Mouse (Mus musculus): ENCODE measurements around the gene Fnbp1.

The Fnbp1 gene

GRCm38 (mm10) chr2:31005453-31005852, 136.4 kb downstream of the Fnbp1 start:
- in situ Hi-C loops (cut with MboI; ENCODE audit: unreplicated experiment in 2 of 2) = no loop called here

- in situ Hi-C loops (cut with MboI; ENCODE audit: unreplicated experiment in 2 of 2) = no loop called here
Observed at GRCm38 (mm10) chr2:31002857-31003256, 139.0 kb downstream of the Fnbp1 start.

DNA sequence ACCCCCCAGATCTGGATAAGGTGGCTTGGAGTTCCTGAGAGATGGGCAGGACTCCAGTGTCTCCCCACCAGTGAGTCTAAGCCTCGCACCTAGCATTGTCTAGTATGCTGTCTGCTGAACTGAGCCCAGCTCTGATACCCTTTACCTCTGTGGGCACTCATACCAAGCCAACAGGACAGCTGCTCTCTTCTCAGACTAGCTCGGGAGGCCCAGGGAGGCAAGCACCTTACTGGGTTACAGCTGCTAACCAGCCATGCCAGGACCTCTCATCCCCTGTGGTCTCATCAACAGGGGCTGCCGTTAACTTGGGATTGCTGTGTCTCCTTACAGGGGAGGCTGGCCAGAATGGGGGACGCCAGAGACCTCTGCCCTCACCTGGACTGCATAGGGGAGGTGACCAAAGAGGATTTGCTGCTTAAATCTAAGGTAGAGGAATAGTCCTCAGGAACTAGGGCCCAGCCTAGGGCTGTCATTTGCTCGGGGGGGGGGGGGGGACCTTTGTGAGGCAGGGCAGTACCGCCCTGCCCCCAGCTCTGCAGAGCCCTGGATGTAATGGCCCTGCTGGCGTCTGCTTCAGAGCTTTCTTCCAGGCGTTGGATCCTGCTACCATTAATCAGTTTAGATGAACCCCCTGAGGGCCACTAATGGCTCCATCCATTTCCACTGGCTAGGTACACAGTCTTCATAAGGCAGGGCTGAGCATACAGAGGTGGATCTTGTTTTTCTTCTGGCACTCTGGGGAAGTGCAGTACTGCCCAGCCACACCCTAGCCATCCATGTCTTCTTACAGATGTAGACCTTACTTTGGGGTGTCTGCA, 143.2 kb downstream of the Fnbp1 start:
- in situ Hi-C loops (cut with MboI; ENCODE audit: unreplicated experiment in 2 of 2) = no loop called here

DNA sequence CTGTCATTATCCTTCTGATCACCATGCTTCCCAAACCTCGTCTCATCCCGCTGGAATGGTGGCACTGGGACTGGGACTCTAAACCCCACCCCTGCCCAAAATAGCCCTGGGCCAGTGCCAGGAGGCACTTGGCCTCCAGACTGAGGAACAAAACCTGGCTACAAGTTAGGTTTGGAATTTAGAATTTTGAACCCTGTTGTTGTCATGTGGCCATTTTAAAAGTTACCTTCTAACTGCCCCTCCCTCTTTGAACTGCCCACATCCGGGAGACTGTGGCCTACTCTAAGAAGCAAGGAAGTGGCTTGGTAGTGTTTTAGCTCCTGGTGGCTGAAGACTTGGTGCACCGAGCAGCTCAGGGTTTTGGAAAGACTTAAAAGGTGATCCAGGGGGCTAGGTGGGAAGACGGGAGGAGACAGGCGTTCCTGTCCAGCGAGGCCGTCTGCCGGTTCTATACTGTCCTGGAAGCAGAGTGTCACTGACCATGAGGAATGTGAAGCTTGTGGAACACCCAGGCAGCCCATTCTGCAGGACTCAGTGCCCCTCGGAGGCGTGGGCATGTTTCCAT, 146.3 kb downstream of the Fnbp1 start:
- in situ Hi-C loops (cut with MboI; ENCODE audit: unreplicated experiment in 2 of 2) = no loop called here

DNA sequence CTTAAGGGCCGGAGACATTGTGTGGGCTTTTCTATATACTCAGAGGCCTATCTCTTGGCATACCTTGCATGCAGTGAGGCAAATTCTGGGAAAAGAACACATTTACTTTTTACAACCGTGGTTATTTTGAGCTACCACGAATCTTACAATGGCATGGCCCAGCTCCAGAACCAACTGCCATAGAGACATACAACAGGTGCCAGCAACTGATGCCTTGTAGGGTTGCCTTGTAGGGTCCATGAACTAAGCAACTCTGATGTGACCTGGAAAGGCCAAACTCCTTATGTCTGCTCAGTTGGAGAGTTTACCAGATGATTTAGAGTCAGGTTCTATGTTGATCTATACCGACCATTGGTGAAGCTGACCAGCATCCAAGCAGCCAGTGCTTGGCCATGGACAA, 147.0 kb downstream of the Fnbp1 start:
- in situ Hi-C loops (cut with MboI; ENCODE audit: unreplicated experiment in 2 of 2) = no loop called here

DNA sequence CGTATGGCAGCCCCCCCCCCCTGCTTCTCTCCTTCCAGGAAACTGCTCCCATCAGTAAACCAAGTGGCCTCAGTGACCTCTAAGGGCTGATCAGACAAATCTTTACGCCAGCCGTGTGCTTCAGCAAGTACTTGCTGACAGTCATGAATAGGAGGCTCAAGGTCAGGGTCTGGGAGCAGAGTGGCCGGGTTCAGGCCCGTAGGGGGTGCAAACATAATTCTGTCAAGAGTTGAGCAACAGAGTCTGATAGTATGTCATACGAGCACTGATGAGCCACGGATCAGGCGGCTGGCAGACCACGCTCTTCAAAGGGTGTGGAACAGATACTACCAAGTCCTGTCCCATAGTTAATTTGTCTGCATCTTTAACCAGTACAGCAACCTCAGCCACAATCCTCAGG, 151.6 kb downstream of the Fnbp1 start:
- in situ Hi-C loops (cut with MboI; ENCODE audit: unreplicated experiment in 2 of 2) = no loop called here

- in situ Hi-C loops (cut with MboI; ENCODE audit: unreplicated experiment in 2 of 2) = no loop called here
Observed at GRCm38 (mm10) chr2:30985111-30986020, 156.4 kb downstream of the Fnbp1 start.

- in situ Hi-C loops (cut with MboI; ENCODE audit: unreplicated experiment in 2 of 2) = no loop called here
Observed at GRCm38 (mm10) chr2:30983024-30983423, 158.8 kb downstream of the Fnbp1 start.

DNA sequence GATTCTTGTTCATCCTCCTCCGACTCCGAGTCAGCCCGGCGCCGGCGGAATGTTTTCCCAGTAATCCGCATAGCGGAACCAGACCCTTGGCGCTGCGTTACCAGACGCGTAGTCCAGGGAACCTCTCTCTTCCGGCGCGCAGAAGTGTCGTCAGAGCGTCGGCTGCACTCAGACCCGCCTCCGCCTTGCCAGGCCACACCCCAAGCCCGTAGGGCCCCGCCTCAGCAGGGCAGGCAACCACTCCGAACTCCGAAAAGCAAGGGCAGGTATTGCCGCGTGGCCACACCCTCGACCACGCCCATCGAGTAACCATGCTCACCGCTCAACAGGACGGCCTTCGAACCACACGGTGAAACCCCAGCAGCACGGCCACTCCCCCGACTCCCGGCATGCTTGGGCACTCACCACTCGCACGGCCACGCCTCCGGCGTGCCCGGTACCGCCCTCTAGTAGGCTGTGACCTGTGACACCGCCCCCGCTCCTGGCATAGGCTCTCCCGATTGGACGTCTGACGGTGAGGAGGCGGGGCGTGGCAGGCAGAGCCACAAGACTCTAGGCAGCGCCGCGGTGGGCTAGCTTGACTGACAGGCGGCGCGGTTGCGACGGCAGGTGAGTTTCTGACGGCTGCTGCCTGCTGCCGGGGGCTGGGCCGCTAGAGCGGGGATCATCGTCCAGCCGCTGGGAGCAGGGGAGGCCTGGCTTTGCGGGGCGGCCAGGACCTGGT, 159.9 kb downstream of the Fnbp1 start, which contains the start of the genes BC005624 and Usp20:
TSS of gene BC005624 (minus strand) at position 412 of the 724 bp plus-strand sequence.
TSS of gene Usp20 (plus strand) at position 490 of the 724 bp plus-strand sequence.
- in situ Hi-C loops (cut with MboI; ENCODE audit: unreplicated experiment in 2 of 2) = no loop called here
